Mouse (Mus musculus) ES-Bruce4 (cell line): ENCODE results near the gene Kdelr2. TPM values are rescaled to one million over a fixed set of nuclear protein-coding genes. Genes with fewer than 3 reads are reported as not detected.
A peak's percentile ranks its signal among the peaks of the same experiment; 100 is the strongest.

Source experiments
- H3K27ac ChIP-seq: 2 replicates; pipeline ENCODE4 v1.5.1; 2012; ENCODE audit warnings: low read length, inconsistent platforms; ENCODE audit not compliant: insufficient read depth
- H3K27me3 ChIP-seq: 2 replicates; pipeline ENCODE4 v1.6.1; 2012; ENCODE audit warnings: mild to moderate bottlenecking, low read length, inconsistent platforms; ENCODE audit not compliant: control insufficient read depth, poor library complexity, insufficient read depth, severe bottlenecking
- H3K36me3 ChIP-seq: 2 replicates; pipeline ENCODE4 v1.6.1; 2012; ENCODE audit warnings: inconsistent platforms, mild to moderate bottlenecking, low read length, moderate library complexity; ENCODE audit not compliant: control insufficient read depth, poor library complexity, insufficient read depth, severe bottlenecking
- H3K4me1 ChIP-seq: one replicate; pipeline ENCODE4 v1.8.1; 2011; ENCODE audit warnings: low read length; ENCODE audit not compliant: control insufficient read depth, insufficient read depth
- H3K4me3 ChIP-seq: 2 replicates; pipeline ENCODE4 v1.5.1; 2011; ENCODE audit warnings: low read depth, mild to moderate bottlenecking, low read length
- H3K9ac ChIP-seq: 2 replicates; pipeline ENCODE4 v1.6.1; 2012; ENCODE audit warnings: low read depth, mild to moderate bottlenecking, inconsistent platforms; ENCODE audit not compliant: poor library complexity, severe bottlenecking
- H3K9me3 ChIP-seq: replicated peaks from 2 replicates; pipeline ENCODE4 v1.6.1; 2012; ENCODE audit warnings: mild to moderate bottlenecking, low read length, inconsistent platforms; ENCODE audit not compliant: control insufficient read depth, poor library complexity, insufficient read depth, severe bottlenecking
- CTCF ChIP-seq: IDR thresholded peaks from one replicate; pipeline ENCODE4 v1.8.1; 2011; ENCODE audit warnings: low read depth, low read length
- EP300 ChIP-seq: IDR thresholded peaks from 2 replicates; pipeline ENCODE4 v1.6.1; 2011; ENCODE audit warnings: low read depth, low read length; ENCODE audit not compliant: insufficient read depth
- POLR2A ChIP-seq: IDR thresholded peaks from one replicate; pipeline ENCODE4 v1.8.1; 2011; ENCODE audit warnings: low read length; ENCODE audit not compliant: insufficient read depth
- polyA plus RNA-seq: library from polyadenylated mRNA; stranded (reverse); fragments of >200 nt; gene quantifications from 2 replicates; pipeline ENCODE4 v1.2.4, GENCODE M21; 2011; ENCODE audit warnings: low read depth; ENCODE audit not compliant: missing spikeins, insufficient read depth, insufficient read length

Kdelr2 gene
- polyA plus RNA-seq, 1 experiment = 80.1 TPM

GRCm38 (mm10) chr5:143441298-143441697, 37.7 kb downstream of the Kdelr2 start:
- Histone ChIP-seq H3K4me3 (no peak overlapping the region), H3K9me3 (no peaks in the 10 kb centered on the region), H3K4me1 (no peaks in the 10 kb centered on the region), H3K27me3 (no peaks in the 10 kb centered on the region), H3K27ac (no peak overlapping the region), H3K9ac (no peak overlapping the region), H3K36me3 (no peaks in the 10 kb centered on the region)
- TF ChIP-seq CTCF (no peak), POLR2A (no peak), EP300 (no peak)

- Histone ChIP-seq H3K36me3 (no peaks in the 10 kb centered on the region), H3K4me1 (no peaks in the 10 kb centered on the region), H3K9ac (no peak overlapping the region), H3K4me3 (no peak overlapping the region), H3K27ac (no peak overlapping the region), H3K9me3 (no peaks in the 10 kb centered on the region), H3K27me3 (no peaks in the 10 kb centered on the region)
- no peak for TF ChIP-seq EP300
- TF ChIP-seq CTCF = no peak
- no peak for TF ChIP-seq POLR2A
Measured at GRCm38 (mm10) chr5:143441753-143442152, 38.1 kb downstream of the Kdelr2 start.

GRCm38 (mm10) chr5:143463671-143464070, 60.0 kb downstream of the Kdelr2 start:
- H3K9me3 ChIP-seq = peaks cover 6% of the 10 kb centered on the region
- TF ChIP-seq EP300 = no peak
- TF ChIP-seq POLR2A = no peak
- H3K36me3 ChIP-seq = no peaks in the 10 kb centered on the region
- H3K4me1 ChIP-seq = no peaks in the 10 kb centered on the region
- no peak overlapping the region for H3K27ac ChIP-seq
- peak overlapping the region; percentile 47 for H3K9ac ChIP-seq
- H3K27me3 ChIP-seq = no peaks in the 10 kb centered on the region
- H3K4me3 ChIP-seq = peak overlapping the region; percentile 20; the same call in 1 of the 2 replicates

- Histone ChIP-seq H3K27me3 (no peaks in the 10 kb centered on the region), H3K27ac (no peak within 1 kb of the TSS), H3K9me3 (peaks cover 6% of the 10 kb centered on the region), H3K36me3 (no peaks in the 10 kb centered on the region), H3K4me1 (no peaks in the 10 kb centered on the region), H3K9ac (peak within 1 kb of the TSS; percentile 47), H3K4me3 (peak within 1 kb of the TSS; percentile 73)
- TF ChIP-seq EP300 (0 out of 2 replicates have a peak, but pooled peaks have one; percentile 15), POLR2A (peak; percentile 39), CTCF (no peak)
Measured at GRCm38 (mm10) chr5:143464100-143464756, 60.6 kb downstream of the Kdelr2 start, which contains the start of gene Daglb. Daglb (plus strand) TSS chr5:143464584.

GRCm38 (mm10) chr5:143464757-143465118, 61.1 kb downstream of the Kdelr2 start:
- TF ChIP-seq POLR2A (no peak), CTCF (no peak), EP300 (no peak)
- peak overlapping the region; percentile 73 for H3K4me3 ChIP-seq
- peaks cover 1% of the 10 kb centered on the region; the same call in 1 of the 2 replicates for H3K9me3 ChIP-seq

GRCm38 (mm10) chr5:143465156-143466085, 61.8 kb downstream of the Kdelr2 start:
- Histone ChIP-seq H3K27me3 (no peaks in the 10 kb centered on the region), H3K9me3 (no peaks in the 10 kb centered on the region), H3K27ac (no peak overlapping the region), H3K4me1 (no peaks in the 10 kb centered on the region), H3K36me3 (no peaks in the 10 kb centered on the region), H3K4me3 (peak overlapping the region; percentile 73), H3K9ac (peak overlapping the region; percentile 47)
- TF ChIP-seq POLR2A (no peak), EP300 (no peak), CTCF (no peak)

More at GRCm38 (mm10) chr5:143464757-143465118, 61.1 kb downstream of the Kdelr2 start:
- H3K27ac ChIP-seq = no peak overlapping the region
- H3K36me3 ChIP-seq = no peaks in the 10 kb centered on the region
- H3K4me1 ChIP-seq = no peaks in the 10 kb centered on the region
- H3K27me3 ChIP-seq = no peaks in the 10 kb centered on the region
- H3K9ac ChIP-seq = peak overlapping the region; percentile 47
